ENCODE assay signal across 9 mouse cellular contexts in the genomic region with DNA sequence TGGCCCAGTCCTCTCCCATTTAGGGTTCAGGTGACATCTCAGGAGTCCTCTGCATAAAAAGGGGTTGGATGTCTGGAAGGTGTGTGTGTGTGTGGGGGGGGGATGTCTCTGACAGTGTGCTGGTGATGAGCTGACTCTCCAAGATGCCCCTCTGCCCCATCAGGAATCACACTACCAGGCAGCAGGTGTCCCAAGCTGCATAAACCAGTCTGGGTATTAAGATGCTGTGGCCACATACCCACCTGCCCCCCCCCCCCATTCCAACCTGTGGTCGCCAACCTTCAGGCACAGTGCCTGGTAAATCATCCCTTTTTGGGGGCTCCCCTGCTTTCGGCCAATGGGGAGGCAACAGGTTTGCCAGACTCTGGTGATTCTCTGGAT. TPM values are rescaled to one million over a fixed set of nuclear protein-coding genes. Genes with fewer than 3 reads are reported as not detected.
DNase-seq lines count a peak whose midpoint lies in the region; ATAC-seq and TF ChIP-seq lines count a peak whose summit lies in the region.
"Had no signal": no experiment of that assay in that cellular context is flagged by ENCODE, and none has a peak within 500 bp of the region (broad histone marks: within the 10 kb centered on the region; RNA-seq: fewer than 3 reads in every experiment).

No protein-coding gene starts in this region.

- H3K27ac ChIP-seq in kidney, postnatal 0 days, result no peak overlapping the region
- H3K27ac ChIP-seq in forebrain, embryonic 10.5 days, result peak overlapping the region; percentile 80
- H3K27ac ChIP-seq in hindbrain, postnatal 0 days, result peak overlapping the region; percentile 70; the same call in 1 of the 2 replicates
- H3K27ac ChIP-seq in midbrain, postnatal 0 days (ENCODE audit: low read depth, low read length), result no peak overlapping the region

- WGBS in kidney, postnatal 0 days, result 54% methylated on average over 2 of the region's 2 CpGs
- WGBS in forebrain, embryonic 10.5 days, result 59% methylated on average over 2 of the region's 2 CpGs
- WGBS in hindbrain, postnatal 0 days, result 60% methylated on average over 2 of the region's 2 CpGs
- 24% methylated on average over 2 of the region's 2 CpGs for WGBS in midbrain, postnatal 0 days

- 0 out of 2 replicates have a peak, but pooled peaks have one; percentile 6 for ATAC-seq in kidney, postnatal 0 days (replicated peaks; ENCODE audit: low FRiP score, low read depth)
- peak; percentile 25 for ATAC-seq in hindbrain, postnatal 0 days
- peak; percentile 66 for ATAC-seq in midbrain, postnatal 0 days (ENCODE audit: low FRiP score)

- no peak for DNase-seq in kidney, postnatal 0 days (ENCODE audit: low spot score)
- no peak for DNase-seq in kidney, postnatal 14 days
- DNase-seq in forebrain, embryonic 10.5 days (ENCODE audit: extremely low spot score, low spot score), result no peak
- DNase-seq in hindbrain, postnatal 0 days (ENCODE audit: low spot score), result no peak
- no peak for DNase-seq in midbrain, postnatal 0 days (ENCODE audit: low spot score)
- DNase-seq in embryo, embryonic 11 days, result no peak
- DNase-seq in right cerebral cortex, adult 18-20 months, result no peak
- no peak for DNase-seq in spleen, adult 12 weeks (ENCODE audit: low spot score)

- no peaks in the 10 kb centered on the region for H3K9me3 ChIP-seq in kidney, postnatal 0 days (replicated peaks; ENCODE audit: low read length)
- H3K9me3 ChIP-seq in forebrain, embryonic 10.5 days, result no peaks in the 10 kb centered on the region
- H3K9me3 ChIP-seq in hindbrain, postnatal 0 days (ENCODE audit: low read length), result no peaks in the 10 kb centered on the region
- no peaks in the 10 kb centered on the region for H3K9me3 ChIP-seq in midbrain, postnatal 0 days (ENCODE audit: low read length)

- no peak overlapping the region for H3K4me3 ChIP-seq in kidney, postnatal 0 days (replicated peaks; ENCODE audit: low read depth, low read length)
- peak overlapping the region; percentile 42 for H3K4me3 ChIP-seq in forebrain, embryonic 10.5 days
- H3K4me3 ChIP-seq in hindbrain, postnatal 0 days (ENCODE audit: low read length), result peak overlapping the region; percentile 25; the same call in 1 of the 2 replicates
- H3K4me3 ChIP-seq in midbrain, postnatal 0 days (ENCODE audit: low read depth, low read length), result peak overlapping the region; percentile 30

- H3K9ac ChIP-seq in kidney, postnatal 0 days (ENCODE audit: low read depth, low read length), result no peak overlapping the region
- H3K9ac ChIP-seq in hindbrain, postnatal 0 days (replicated peaks; ENCODE audit: low read length), result peak overlapping the region; percentile 33
- peak overlapping the region; percentile 44 for H3K9ac ChIP-seq in midbrain, postnatal 0 days (replicated peaks; ENCODE audit: low read length, poor library complexity, severe bottlenecking)

- no peaks in the 10 kb centered on the region for H3K36me3 ChIP-seq in kidney, postnatal 0 days (ENCODE audit: insufficient read depth, low read length)
- H3K36me3 ChIP-seq in forebrain, embryonic 10.5 days (replicated peaks), result no peaks in the 10 kb centered on the region
- no peaks in the 10 kb centered on the region for H3K36me3 ChIP-seq in hindbrain, postnatal 0 days (ENCODE audit: insufficient read depth, low read length)
- no peaks in the 10 kb centered on the region for H3K36me3 ChIP-seq in midbrain, postnatal 0 days (ENCODE audit: insufficient read depth, low read length)

- TF ChIP-seq CTCF in kidney, postnatal 0 days (IDR thresholded peaks at IDR 0.05; ENCODE audit: low read depth), result no peak
- no peak for TF ChIP-seq CTCF in hindbrain, postnatal 0 days (IDR thresholded peaks at IDR 0.05; ENCODE audit: low read depth)
- TF ChIP-seq CTCF in midbrain, postnatal 0 days (IDR thresholded peaks at IDR 0.05), result no peak

- no peaks in the 10 kb centered on the region for H3K27me3 ChIP-seq in kidney, postnatal 0 days (ENCODE audit: insufficient read depth, low read length)
- H3K27me3 ChIP-seq in forebrain, embryonic 10.5 days (ENCODE audit: poor library complexity, severe bottlenecking), result no peaks in the 10 kb centered on the region
- H3K27me3 ChIP-seq in hindbrain, postnatal 0 days (ENCODE audit: insufficient read depth, low read length), result no peaks in the 10 kb centered on the region
- H3K27me3 ChIP-seq in midbrain, postnatal 0 days (ENCODE audit: insufficient read depth, low read length), result no peaks in the 10 kb centered on the region

- H3K4me2 ChIP-seq in kidney, postnatal 0 days (ENCODE audit: low read length), result peak overlapping the region; percentile 45
- peak overlapping the region; percentile 49 for H3K4me2 ChIP-seq in hindbrain, postnatal 0 days (ENCODE audit: low read depth, low read length)
- peak overlapping the region; percentile 41 for H3K4me2 ChIP-seq in midbrain, postnatal 0 days (ENCODE audit: low read depth, low read length, poor library complexity, severe bottlenecking)

- no peaks in the 10 kb centered on the region for H3K4me1 ChIP-seq in kidney, postnatal 0 days (replicated peaks; ENCODE audit: insufficient read depth, low read length)
- 0 out of 2 replicates have a peak, but pooled peaks cover 9% of the 10 kb centered on the region for H3K4me1 ChIP-seq in forebrain, embryonic 10.5 days
- H3K4me1 ChIP-seq in hindbrain, postnatal 0 days (ENCODE audit: insufficient read depth, low read length), result no peaks in the 10 kb centered on the region
- H3K4me1 ChIP-seq in midbrain, postnatal 0 days (ENCODE audit: insufficient read depth, low read length), result no peaks in the 10 kb centered on the region

RNA-seq across cellular contexts. Expression of a gene that starts 8.7 kb away (rescaled TPM):
- polyA plus RNA-seq in kidney, postnatal 0 days (2015; fragmentation: Nextera tagmentation; extraction: Ambion mirVana), result 0.89 and 1.8 TPM in 2 replicates
- 0.22 and 0.42 TPM in 2 replicates for polyA plus RNA-seq in forebrain, embryonic 10.5 days (2016; fragmentation: Nextera tagmentation; extraction: Ambion mirVana)
- not detected in 2 replicates for total RNA-seq in hindbrain, postnatal 0 days (2014; rRNA removed)
- polyA plus RNA-seq in hindbrain, postnatal 0 days (2015; fragmentation: Nextera tagmentation; extraction: Ambion mirVana), result 0.55 and 0.66 TPM in 2 replicates
- total RNA-seq in midbrain, postnatal 0 days (2014; rRNA removed), result 0.38 TPM in 1 of 2 replicates, not detected in the other
- 0.45 and 0.49 TPM in 2 replicates for polyA plus RNA-seq in midbrain, postnatal 0 days (2015; fragmentation: Nextera tagmentation; extraction: Ambion mirVana)

RNA-seq across cellular contexts. Expression of a gene that starts 41.7 kb away (rescaled TPM):
- not detected in 2 replicates for polyA plus RNA-seq in kidney, postnatal 0 days (2015; fragmentation: Nextera tagmentation; extraction: Ambion mirVana)
- polyA plus RNA-seq in forebrain, embryonic 10.5 days (2016; fragmentation: Nextera tagmentation; extraction: Ambion mirVana), result not detected in 2 replicates
- not detected in 2 replicates for total RNA-seq in hindbrain, postnatal 0 days (2014; rRNA removed)
- not detected in 2 replicates for polyA plus RNA-seq in hindbrain, postnatal 0 days (2015; fragmentation: Nextera tagmentation; extraction: Ambion mirVana)
- not detected in 2 replicates for total RNA-seq in midbrain, postnatal 0 days (2014; rRNA removed)
- not detected in 2 replicates for polyA plus RNA-seq in midbrain, postnatal 0 days (2015; fragmentation: Nextera tagmentation; extraction: Ambion mirVana)
- total RNA-seq: left cerebral cortex, postnatal 36 days had no signal

RNA-seq across cellular contexts. Expression of a gene that starts 45.7 kb away (rescaled TPM):
- 78.5 and 82.8 TPM in 2 replicates for polyA plus RNA-seq in kidney, postnatal 0 days (2015; fragmentation: Nextera tagmentation; extraction: Ambion mirVana)
- polyA plus RNA-seq in forebrain, embryonic 10.5 days (2016; fragmentation: Nextera tagmentation; extraction: Ambion mirVana), result 38.5 and 42.3 TPM in 2 replicates
- total RNA-seq in hindbrain, postnatal 0 days (2014; rRNA removed), result 350 and 410 TPM in 2 replicates
- 232 and 242 TPM in 2 replicates for polyA plus RNA-seq in hindbrain, postnatal 0 days (2015; fragmentation: Nextera tagmentation; extraction: Ambion mirVana)
- total RNA-seq in midbrain, postnatal 0 days (2014; rRNA removed), result 323 and 356 TPM in 2 replicates
- polyA plus RNA-seq in midbrain, postnatal 0 days (2015; fragmentation: Nextera tagmentation; extraction: Ambion mirVana), result 268 and 275 TPM in 2 replicates

Comparison
In these comparisons a context has a peak if more than half of its experiments do, and no peak if none do; other contexts are left out.
1. ATAC-seq: peak in every context shown above with its lines; median percentile 66 in midbrain, postnatal 0 days; 25 in hindbrain, postnatal 0 days; 6 in kidney, postnatal 0 days.
2. H3K27ac ChIP-seq: peak in forebrain, embryonic 10.5 days (single experiment) and hindbrain, postnatal 0 days (single experiment); none in kidney, postnatal 0 days (single experiment) and midbrain, postnatal 0 days (single experiment).
3. Peak in every context shown above with its lines, with median percentiles within 50 percentile points of each other: H3K4me2 ChIP-seq.